Mouse (Mus musculus) CH12.LX (cell line): ENCODE results near the gene Engase. TPM values are rescaled to one million over a fixed set of nuclear protein-coding genes. Genes with fewer than 3 reads are reported as not detected.

Source experiments
- DNase-seq: peaks from one replicate; pipeline ENCODE4 v3.0.0-alpha.2; 2013; ENCODE audit errors: extremely low read depth
- H3K27ac ChIP-seq: 2 replicates; pipeline ENCODE4 v1.5.1; 2012; ENCODE audit warnings: low read depth, mild to moderate bottlenecking, control low read depth, moderate library complexity; ENCODE audit not compliant: insufficient read depth
- H3K27me3 ChIP-seq: replicated peaks from 2 replicates; pipeline ENCODE3; 2012; ENCODE audit warnings: inconsistent platforms
- H3K36me3 ChIP-seq, 2 experiments: replicated peaks in 1 of 2; 2 replicates each; pipeline versions ENCODE3 to v1.6.1; 2012; ENCODE audit warnings: inconsistent platforms in 1 of 2, low read length in 1 of 2, mild to moderate bottlenecking in 1 of 2, mixed read lengths in 1 of 2, moderate library complexity in 1 of 2; ENCODE audit not compliant: control insufficient read depth in 1 of 2, insufficient read depth in 1 of 2
- H3K4me1 ChIP-seq, 2 experiments: 2 replicates each; pipeline ENCODE4 v1.6.1; 2012; ENCODE audit warnings: inconsistent platforms in 1 of 2, moderate library complexity in 1 of 2; ENCODE audit not compliant: insufficient read depth in 2 of 2, control insufficient read depth in 1 of 2
- H3K4me2 ChIP-seq: 2 replicates; pipeline ENCODE4 v1.6.1; 2012; ENCODE audit warnings: low read depth, mild to moderate bottlenecking, control low read depth; ENCODE audit not compliant: poor library complexity, insufficient read depth, severe bottlenecking
- H3K4me3 ChIP-seq, 3 experiments: fragments of 150-350 bp in 1 of 3; sonication (generic) in 1 of 3; replicated peaks in 1 of 3; 2 replicates each; pipeline versions ENCODE3 to v1.5.1; 2011 to 2012; ENCODE audit warnings: low read depth in 2 of 3, low read length in 2 of 3, mild to moderate bottlenecking in 2 of 3, moderate library complexity in 2 of 3, control low read depth in 1 of 3, improper control_type of control experiment in 1 of 3, inconsistent platforms in 1 of 3, mixed read lengths in 1 of 3; ENCODE audit not compliant: poor library complexity in 1 of 3
- H3K79me2 ChIP-seq: replicated peaks from 2 replicates; pipeline ENCODE4 v1.6.1; 2012; ENCODE audit warnings: mild to moderate bottlenecking, moderate library complexity; ENCODE audit not compliant: control insufficient read depth, poor library complexity, insufficient read depth, severe bottlenecking; ENCODE audit errors: extremely low read depth
- H3K9ac ChIP-seq: 2 replicates; pipeline ENCODE4 v1.6.1; 2012; ENCODE audit warnings: low read depth, mild to moderate bottlenecking, control low read depth, moderate library complexity; ENCODE audit not compliant: insufficient read depth
- H3K9me3 ChIP-seq: replicated peaks from 2 replicates; pipeline ENCODE3; 2012; ENCODE audit warnings: low read length, inconsistent platforms, mixed read lengths
- BHLHE40 ChIP-seq: IDR thresholded peaks from 2 replicates; pipeline ENCODE4 v1.6.1; 2011; ENCODE audit warnings: mild to moderate bottlenecking, low read depth, low read length, improper control_type of control experiment
- CHD1 ChIP-seq: IDR thresholded peaks from 2 replicates; pipeline ENCODE4 v1.6.1; 2012; ENCODE audit warnings: low read depth, low read length, improper control_type of control experiment, inconsistent platforms
- CTCF ChIP-seq, 2 experiments: IDR thresholded peaks in 1 of 2; conservative IDR thresholded peaks in 1 of 2; 2 replicates each; pipeline ENCODE4 v1.5.1; 2011 to 2012; ENCODE audit warnings: low read depth in 2 of 2, low read length in 2 of 2, improper control_type of control experiment in 1 of 2, inconsistent platforms in 1 of 2, mild to moderate bottlenecking in 1 of 2, moderate library complexity in 1 of 2
- ETS1 ChIP-seq: conservative IDR thresholded peaks from 2 replicates; pipeline ENCODE4 v1.6.1; 2012; ENCODE audit warnings: low read depth, mild to moderate bottlenecking, inconsistent platforms, low read length, improper control_type of control experiment, moderate library complexity
- JUND ChIP-seq: conservative IDR thresholded peaks from 2 replicates; pipeline ENCODE4 v1.6.1; 2011; ENCODE audit warnings: low read depth, low read length, improper control_type of control experiment
- KAT2A ChIP-seq: IDR thresholded peaks from 2 replicates; pipeline ENCODE4 v1.6.1; 2012; ENCODE audit warnings: low read length, improper control_type of control experiment, inconsistent platforms; ENCODE audit not compliant: insufficient replicate concordance
- MAFK ChIP-seq: IDR thresholded peaks from 2 replicates; pipeline ENCODE4 v1.6.1; 2011; ENCODE audit warnings: low read length, improper control_type of control experiment; ENCODE audit not compliant: insufficient replicate concordance
- MEF2A ChIP-seq: IDR thresholded peaks from 2 replicates; pipeline ENCODE4 v1.6.1; 2014; ENCODE audit warnings: low read depth, mild to moderate bottlenecking, inconsistent platforms, low read length, improper control_type of control experiment, borderline replicate concordance
- NELFE ChIP-seq: IDR thresholded peaks from 2 replicates; pipeline ENCODE4 v1.6.1; 2011; ENCODE audit warnings: low read depth, low read length, improper control_type of control experiment
- NRF1 ChIP-seq: IDR thresholded peaks from 2 replicates; pipeline ENCODE4 v1.6.1; 2014; ENCODE audit warnings: low read depth, mild to moderate bottlenecking, inconsistent platforms, low read length, improper control_type of control experiment, moderate library complexity
- RAD21 ChIP-seq: IDR thresholded peaks from 2 replicates; pipeline ENCODE4 v1.6.1; 2011; ENCODE audit warnings: low read depth, mild to moderate bottlenecking, low read length, improper control_type of control experiment, moderate library complexity
- RCOR1 ChIP-seq: conservative IDR thresholded peaks from 2 replicates; pipeline ENCODE4 v1.6.1; 2012; ENCODE audit warnings: low read depth, mild to moderate bottlenecking, inconsistent platforms, low read length, improper control_type of control experiment
- SIN3A ChIP-seq: IDR thresholded peaks from 2 replicates; pipeline ENCODE4 v1.6.1; 2012; ENCODE audit warnings: low read length, improper control_type of control experiment, inconsistent platforms
- SMC3 ChIP-seq: IDR thresholded peaks from 2 replicates; pipeline ENCODE4 v1.6.1; 2011; ENCODE audit warnings: low read depth, low read length, improper control_type of control experiment
- USF2 ChIP-seq: conservative IDR thresholded peaks from 2 replicates; pipeline ENCODE4 v1.6.1; 2011; ENCODE audit warnings: low read depth, low read length, improper control_type of control experiment
- ZKSCAN1 ChIP-seq: IDR thresholded peaks from 2 replicates; pipeline ENCODE4 v1.6.1; 2012; ENCODE audit warnings: low read depth, inconsistent platforms, low read length, improper control_type of control experiment, borderline replicate concordance
- ZNF384 ChIP-seq: IDR thresholded peaks from 2 replicates; pipeline ENCODE4 v1.6.1; 2012; ENCODE audit warnings: low read depth, low read length, improper control_type of control experiment, inconsistent platforms
- dilution Hi-C: fragments of 300-500 bp; cut with MboI; formaldehyde crosslinking; loops from 2 replicates; pipeline ENCODE4 v1.14.3; 2020; ENCODE audit warnings: low sequenced_read_pairs; ENCODE audit not compliant: extremely low pct_unique_long_range_greater_than_20kb, extremely low pct_ligation_motif_present
- in situ Hi-C: fragments of 300-500 bp; cut with MboI; formaldehyde crosslinking; loops from 3 replicates; pipeline ENCODE4 v1.14.3; 2019; ENCODE audit warnings: low sequenced_read_pairs, low pct_ligation_motif_present, low pct_unique_long_range_greater_than_20kb, mixed read lengths
- polyA plus RNA-seq: library from polyadenylated mRNA; unstranded; fragments of >175 nt; gene quantifications from 2 replicates; pipeline ENCODE4 v1.2.1, GENCODE M21; 2012; ENCODE audit warnings: low read depth; ENCODE audit not compliant: insufficient read length
- total RNA-seq, 2 experiments: library from RNA; depleted of rRNA; stranded (reverse); fragments of 300-350 nt in 1 of 2; fragments of >200 nt in 1 of 2; gene quantifications; 2 replicates each; pipeline ENCODE4 v1.2.3; 2012 to 2014

Engase gene
- total and polyA plus RNA-seq, 3 experiments: 7.0 to 12.1 (median 9.7) TPM

GRCm38 (mm10) chr11:118481231-118481630 lies 4.6 kb downstream of the Engase start:
- H3K79me2 ChIP-seq: no peaks in the 10 kb centered on the region
- peaks cover 4 to 16% of the 10 kb centered on the region in 2 experiments; a peak in 3 of 4 replicates for H3K4me1 ChIP-seq
- no peaks in the 10 kb centered on the region for H3K9me3 ChIP-seq
- no peak overlapping the region for H3K9ac ChIP-seq
- H3K27me3 ChIP-seq: no peaks in the 10 kb centered on the region
- no peak overlapping the region for H3K27ac ChIP-seq
- DNase-seq: no peak
- H3K36me3 ChIP-seq: peaks cover 42 to 67% of the 10 kb centered on the region in 2 experiments
- TF ChIP-seq SIN3A (no peak), RCOR1 (no peak), KAT2A (no peak), MAFK (no peak), CTCF (conservative IDR thresholded peaks at IDR 0.05 in 1 of 2, IDR thresholded peaks at IDR 0.05 in 1 of 2; ENCODE audit: low read depth in 2 of 2, low read length in 2 of 2) (no peak), SMC3 (no peak), ZNF384 (no peak), NELFE (no peak)
- TF ChIP-seq, all 38 proteins: peak for 0
- no peak overlapping the region for H3K4me3 ChIP-seq
- no peak overlapping the region for H3K4me2 ChIP-seq
- dilution Hi-C loops: no loop called here
- in situ Hi-C loops: loop anchor here (5.0 kb wide), 1 partner anchor 34 kb away; no protein-coding TSS in a partner anchor

GRCm38 (mm10) chr11:118481751-118482150 lies 5.1 kb downstream of the Engase start:
- TF ChIP-seq NRF1: no peak
- no peak for TF ChIP-seq BHLHE40
- TF ChIP-seq JUND: no peak
- no peak for TF ChIP-seq USF2
- TF ChIP-seq ETS1: no peak
- TF ChIP-seq RAD21: no peak
- TF ChIP-seq MEF2A: no peak
- no peak for TF ChIP-seq CHD1
- TF ChIP-seq ZKSCAN1: no peak
- H3K36me3 ChIP-seq: peaks cover 42 to 72% of the 10 kb centered on the region in 2 experiments
- no peak overlapping the region for H3K27ac ChIP-seq
- H3K4me3 ChIP-seq: no peak overlapping the region
- no peaks in the 10 kb centered on the region for H3K27me3 ChIP-seq
- H3K9ac ChIP-seq: no peak overlapping the region
- no peak for DNase-seq
- in situ Hi-C loops (loop anchor here (5.0 kb wide), 1 partner anchor 34 kb away; no protein-coding TSS in a partner anchor), dilution Hi-C loops (no loop called here)
- H3K79me2 ChIP-seq: no peaks in the 10 kb centered on the region
- peaks cover 4 to 13% of the 10 kb centered on the region in 2 experiments; a peak in 3 of 4 replicates for H3K4me1 ChIP-seq
- no peaks in the 10 kb centered on the region for H3K9me3 ChIP-seq
- H3K4me2 ChIP-seq: no peak overlapping the region
